Mouse (Mus musculus) spleen, embryonic (tissue): ENCODE measurements around the gene Adamts2.

Source experiments
- CTCF ChIA-PET: fragments of 350-600 bp; sonication (Branson Sonifier 250); formaldehyde crosslinking; loops from one replicate; lab custom pipeline; 2022; lab: Charles Lee

Gene Adamts2

DNA sequence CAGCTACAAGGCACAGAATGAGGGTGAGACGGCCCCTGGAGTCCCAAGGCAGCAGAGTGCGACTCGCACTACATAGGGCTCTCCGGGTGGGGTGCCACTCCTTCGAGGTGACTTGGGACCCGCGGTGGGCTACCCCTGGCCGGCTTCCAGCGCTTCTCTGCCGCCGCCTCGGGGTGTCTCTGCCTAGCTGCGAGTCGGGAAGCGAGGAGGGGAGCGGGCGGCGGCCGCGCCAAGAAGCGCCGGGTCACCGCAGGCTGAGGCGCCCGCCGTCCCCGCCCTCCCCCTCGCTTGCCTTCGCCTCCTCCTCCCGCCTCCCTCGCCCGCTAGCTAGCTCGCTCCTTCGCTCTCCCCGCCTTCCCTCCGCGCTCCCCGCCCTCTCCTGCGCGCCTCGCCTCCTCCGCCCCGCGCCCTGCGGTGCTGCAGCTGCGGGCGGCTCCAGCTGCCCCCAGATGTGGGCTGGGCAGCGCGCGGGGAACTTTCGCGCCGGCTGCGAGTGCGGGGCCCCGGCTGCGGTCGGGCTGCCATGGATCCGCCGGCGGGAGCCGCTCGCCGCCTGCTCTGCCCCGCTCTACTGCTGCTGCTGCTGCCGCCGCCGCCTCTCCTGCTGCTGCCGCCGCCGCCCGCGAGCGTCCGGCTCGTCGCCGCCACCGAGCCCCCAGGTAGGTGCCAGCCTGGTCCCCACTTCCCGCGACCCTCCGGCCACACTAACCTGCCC is at the start of gene Adamts2:
Gene Adamts2 (plus strand): TSS at position 444 of the 715 bp plus-strand sequence.
- CTCF ChIA-PET = no interaction called here

DNA sequence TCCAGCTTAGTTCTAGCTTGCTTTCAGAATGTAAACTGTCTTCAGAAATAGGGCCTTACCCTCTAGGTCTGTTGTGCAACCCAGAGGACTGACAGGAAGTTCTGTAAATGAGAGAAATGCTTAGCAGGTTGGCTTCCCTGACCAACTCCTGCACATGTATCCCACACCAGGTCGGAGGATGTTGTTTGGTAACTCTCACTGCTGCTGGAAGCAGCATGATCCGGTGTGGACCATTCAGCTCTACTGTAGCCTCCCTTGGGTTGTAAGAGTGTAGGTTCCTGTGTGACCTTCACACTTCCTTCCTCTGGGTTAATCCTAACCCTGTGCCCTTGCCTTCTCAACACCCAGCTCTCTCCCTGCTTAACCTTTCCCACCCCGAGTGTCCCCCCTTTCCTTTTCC is 44.8 kb upstream of the Adamts2 start:
- CTCF ChIA-PET = no interaction called here

DNA sequence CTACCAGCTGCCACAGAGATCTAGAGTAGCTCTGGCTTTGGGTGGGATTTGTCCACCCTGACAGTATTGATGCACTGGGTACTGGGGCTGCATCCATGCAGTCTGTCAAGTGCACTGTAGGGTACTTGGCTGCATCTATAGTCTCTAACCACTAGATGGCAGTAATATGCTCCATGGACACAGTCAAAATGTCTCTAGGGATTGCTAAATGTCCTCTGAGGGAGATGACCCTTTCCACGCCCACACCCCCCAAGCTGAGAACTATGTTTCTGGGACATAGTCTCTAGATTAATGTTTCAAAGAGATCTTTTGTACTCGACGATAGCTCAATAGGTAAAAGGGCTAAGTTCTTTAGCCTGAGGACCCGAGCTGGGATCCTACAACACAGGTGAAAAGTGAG is 42.8 kb upstream of the Adamts2 start:
- CTCF ChIA-PET = no interaction called here

DNA sequence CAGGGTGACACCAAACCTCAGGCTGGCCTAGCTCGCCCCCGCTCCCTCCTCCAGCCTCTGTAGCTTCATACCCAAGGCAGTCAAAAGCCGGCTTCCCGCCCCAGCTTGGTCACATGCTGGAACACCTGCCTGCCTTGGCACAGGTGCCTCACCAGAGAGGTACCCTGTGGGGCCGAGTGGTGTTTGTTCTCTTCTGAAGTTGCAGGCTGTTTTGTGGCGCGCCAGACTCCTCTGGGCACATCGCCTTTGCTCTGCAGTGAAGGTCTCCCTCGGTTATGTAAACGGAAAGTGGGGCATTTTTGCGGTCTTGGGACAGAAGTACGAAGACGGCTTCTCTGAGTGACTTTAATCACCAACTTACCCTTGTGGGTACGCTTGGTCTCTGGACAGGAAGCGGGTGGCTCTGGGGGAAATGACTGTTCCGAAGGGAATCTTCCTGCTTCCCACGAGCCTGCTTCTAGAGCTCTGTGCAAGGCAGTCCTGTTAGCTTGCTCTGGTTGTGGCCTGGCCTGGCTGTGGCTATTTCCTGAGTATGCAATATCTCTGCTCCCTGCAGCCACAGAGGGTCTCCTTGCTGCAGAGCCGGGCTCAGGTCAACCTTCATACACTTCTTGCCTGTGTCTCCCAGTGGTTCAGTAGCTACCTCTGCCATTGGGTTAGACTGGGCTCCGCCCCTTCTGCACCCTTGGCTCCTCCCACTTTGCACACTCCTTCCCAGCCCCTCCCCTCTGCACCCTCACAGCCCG is 36.2 kb upstream of the Adamts2 start:
- CTCF ChIA-PET = no interaction called here

DNA sequence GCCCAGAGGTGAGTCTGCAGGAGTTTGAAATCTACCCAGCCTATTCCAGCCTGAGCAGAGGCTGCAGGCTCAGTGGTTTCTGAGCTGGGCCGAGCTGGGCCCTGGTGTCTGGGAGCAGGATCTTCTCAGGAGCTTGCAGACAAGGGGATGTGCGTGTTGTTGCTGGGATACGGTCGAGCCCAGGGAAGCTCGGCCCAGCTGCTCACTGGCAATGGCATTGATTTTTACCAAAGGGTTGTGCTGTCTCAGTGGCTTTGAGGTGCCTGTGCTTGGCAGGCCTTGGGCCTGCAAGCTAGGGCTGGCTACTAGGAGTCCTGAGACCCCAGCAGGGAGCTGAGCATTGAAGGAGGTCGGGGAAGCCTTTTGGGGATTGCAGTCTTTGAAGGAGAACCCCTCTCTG is 30.4 kb upstream of the Adamts2 start:
- CTCF ChIA-PET = no interaction called here

DNA sequence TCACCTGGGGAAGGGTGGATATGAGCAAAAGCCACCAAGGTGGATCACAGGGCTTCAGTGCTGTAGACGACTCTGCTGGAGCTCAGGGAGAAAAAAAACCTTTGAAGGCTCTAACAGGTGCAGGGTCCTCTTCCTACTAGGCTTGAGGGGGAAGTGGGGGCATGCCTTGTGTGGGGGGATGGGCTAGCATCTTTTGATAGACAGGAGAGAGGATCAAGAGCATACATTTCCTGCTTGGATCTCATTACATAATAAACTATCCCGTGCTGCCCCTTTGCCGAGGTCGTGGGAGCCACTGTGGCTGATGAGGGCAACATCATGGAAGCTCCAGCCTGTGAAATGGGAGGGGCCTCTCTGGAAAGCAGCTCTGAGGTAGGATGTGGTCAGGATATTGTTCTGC is 25.4 kb upstream of the Adamts2 start:
- CTCF ChIA-PET = interaction anchor here (0.6 kb wide), 1 partner anchor 697 kb away, joined by 3 read pairs; no protein-coding TSS in a partner anchor

DNA sequence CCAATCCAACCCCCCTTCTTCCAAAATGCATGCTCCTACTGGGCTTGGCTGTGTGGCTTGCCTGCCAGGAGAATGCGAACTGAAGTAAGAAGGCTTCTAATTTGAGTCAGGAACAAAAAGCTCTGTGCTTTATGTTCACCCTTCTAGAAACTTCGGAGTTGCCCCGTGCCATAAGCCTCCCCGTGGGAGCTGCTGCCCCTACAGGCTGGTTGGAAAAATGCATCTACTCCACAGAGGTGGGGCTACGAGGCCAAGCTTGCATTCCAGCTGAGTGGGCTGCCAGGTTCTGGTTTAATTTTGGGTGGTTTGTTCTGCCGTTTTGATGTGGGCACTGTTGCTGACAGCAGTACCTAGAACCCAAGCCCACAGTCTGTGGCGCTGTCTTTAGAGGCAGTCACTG is 14.9 kb upstream of the Adamts2 start:
- CTCF ChIA-PET = interaction anchor here (1.1 kb wide), 1 partner anchor 21 kb away, joined by 3 read pairs; no protein-coding TSS in a partner anchor

DNA sequence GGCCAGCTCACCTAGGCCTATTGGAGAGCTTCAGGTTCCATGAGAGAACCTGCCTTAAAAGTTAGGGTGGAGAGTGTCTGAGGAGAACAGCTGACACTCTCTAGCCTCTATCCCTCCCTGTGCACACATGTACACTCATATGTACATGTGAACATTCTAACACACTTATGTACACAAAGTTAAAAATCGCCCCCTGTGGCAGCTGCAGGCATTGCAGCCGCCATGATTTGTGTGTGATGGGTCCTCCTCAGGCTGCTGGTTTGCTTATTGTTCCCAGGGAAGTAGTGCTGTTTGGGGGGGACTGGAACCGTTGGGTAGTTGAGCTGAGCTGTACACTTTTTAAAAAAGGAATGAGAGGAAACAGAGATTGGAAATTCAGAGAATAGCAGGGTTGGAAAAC is 14.1 kb upstream of the Adamts2 start:
- CTCF ChIA-PET = interaction anchor here (0.9 to 1.1 kb wide), 2 partner anchors 20 to 582 kb away, joined by 3 to 4 read pairs; no protein-coding TSS in a partner anchor

DNA sequence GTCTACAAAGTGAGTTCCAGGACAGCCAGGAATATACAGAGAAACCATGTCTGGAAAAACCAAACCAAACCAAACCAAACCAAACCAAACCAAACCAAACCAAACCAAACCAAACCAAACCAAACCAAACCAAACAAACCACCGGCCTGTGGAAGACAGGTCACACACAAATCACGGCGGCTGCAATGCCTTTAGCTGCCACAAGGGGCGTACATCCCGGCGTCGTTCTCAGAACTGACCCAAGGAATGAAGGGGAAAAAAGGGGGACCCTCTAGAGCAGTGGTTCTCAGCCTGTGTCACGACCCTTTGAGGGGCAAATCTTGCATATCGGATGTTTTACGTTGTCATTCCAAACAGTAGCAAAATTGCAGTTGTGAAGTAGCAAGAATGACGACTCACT is 12.8 kb upstream of the Adamts2 start:
- CTCF ChIA-PET = no interaction called here

DNA sequence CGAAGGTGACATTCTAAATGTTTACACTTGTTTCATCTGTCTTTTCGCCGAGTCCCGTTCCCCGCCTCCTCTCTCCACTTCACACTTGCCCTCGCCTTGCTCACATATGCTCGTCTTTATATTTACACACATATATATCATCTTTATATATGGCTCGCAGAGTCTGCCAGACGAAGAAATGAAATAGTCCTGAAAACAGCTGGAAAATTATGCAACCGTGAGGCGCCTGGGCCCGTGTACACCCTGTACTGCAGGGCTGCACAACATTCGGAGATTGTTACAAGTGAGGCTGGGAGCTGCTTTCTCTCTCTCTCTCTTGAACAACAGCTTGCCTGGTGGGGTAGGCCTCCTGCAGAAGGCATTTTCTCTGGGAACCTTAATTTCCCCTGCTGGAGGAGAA is 10.8 kb upstream of the Adamts2 start:
- CTCF ChIA-PET = no interaction called here

DNA sequence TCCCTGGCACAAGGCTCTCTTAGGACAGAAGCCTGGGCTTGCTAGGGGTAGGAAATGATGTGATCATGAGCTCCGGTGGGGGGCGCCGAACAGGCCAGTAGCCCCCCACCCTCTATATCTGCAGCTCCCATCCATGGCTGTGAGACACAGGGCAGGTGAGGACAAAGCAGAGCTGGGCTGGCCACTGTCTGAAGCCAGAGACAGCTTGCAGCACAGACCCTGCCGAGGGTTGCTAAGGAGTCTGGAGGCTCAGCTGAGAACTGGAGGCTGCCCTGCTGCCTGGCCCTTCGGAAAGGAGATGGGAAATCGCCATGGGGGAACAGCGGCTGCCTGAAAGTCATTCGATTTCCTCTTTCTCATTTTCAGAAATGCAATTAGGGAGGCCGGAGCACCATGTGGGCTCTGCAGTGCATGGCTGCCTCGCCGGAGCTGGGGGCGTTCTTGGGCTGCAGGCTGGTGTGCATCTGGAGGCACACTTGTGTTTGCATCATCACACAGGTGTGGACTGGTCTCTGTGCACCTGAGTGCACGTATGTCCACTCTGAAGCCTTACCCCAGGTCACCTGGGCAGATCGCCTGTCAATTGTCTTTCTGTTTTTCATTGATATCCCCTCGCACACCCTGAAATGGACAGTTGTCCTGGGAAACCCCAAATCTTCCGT is 8.9 kb upstream of the Adamts2 start:
- CTCF ChIA-PET = no interaction called here

DNA sequence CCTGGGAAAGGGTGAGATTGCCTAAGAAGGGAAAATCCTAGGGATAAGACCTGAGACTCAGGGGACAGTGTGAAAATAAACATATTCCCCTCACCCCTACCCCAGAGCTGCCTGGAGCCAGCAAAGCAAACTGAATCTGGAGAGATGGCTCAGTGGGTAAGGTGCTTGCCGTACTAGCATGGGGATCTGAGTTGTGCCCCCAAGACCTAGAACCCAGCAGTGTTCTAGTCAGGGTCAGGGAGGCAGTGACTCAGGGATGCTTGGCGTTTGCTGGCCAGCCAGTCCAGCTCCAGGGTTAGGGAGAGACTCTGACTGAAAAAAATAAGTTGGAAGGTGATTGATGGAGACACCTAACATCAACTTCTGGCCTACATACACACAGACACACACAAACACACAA is 5.3 kb upstream of the Adamts2 start:
- CTCF ChIA-PET = no interaction called here

DNA sequence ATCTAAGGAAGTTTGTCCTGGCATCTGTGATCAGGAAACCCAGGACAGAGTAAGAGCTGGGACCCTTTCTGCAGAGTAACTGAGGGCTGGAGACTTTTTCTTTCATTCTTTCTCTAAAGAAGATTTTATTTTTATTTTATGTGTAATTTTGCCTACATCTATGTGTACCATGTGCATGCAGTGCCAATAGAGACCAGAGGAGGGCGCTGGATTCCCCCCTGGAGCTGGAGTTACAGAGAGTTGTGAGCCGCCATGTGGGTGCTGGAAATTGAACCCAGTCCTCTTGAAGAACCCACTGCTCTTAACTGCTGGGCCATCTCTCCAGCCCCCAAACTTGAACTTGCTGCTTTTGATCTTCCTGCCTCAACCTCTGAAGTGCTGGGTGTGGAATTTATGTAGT is 2.7 kb upstream of the Adamts2 start:
- CTCF ChIA-PET = no interaction called here

DNA sequence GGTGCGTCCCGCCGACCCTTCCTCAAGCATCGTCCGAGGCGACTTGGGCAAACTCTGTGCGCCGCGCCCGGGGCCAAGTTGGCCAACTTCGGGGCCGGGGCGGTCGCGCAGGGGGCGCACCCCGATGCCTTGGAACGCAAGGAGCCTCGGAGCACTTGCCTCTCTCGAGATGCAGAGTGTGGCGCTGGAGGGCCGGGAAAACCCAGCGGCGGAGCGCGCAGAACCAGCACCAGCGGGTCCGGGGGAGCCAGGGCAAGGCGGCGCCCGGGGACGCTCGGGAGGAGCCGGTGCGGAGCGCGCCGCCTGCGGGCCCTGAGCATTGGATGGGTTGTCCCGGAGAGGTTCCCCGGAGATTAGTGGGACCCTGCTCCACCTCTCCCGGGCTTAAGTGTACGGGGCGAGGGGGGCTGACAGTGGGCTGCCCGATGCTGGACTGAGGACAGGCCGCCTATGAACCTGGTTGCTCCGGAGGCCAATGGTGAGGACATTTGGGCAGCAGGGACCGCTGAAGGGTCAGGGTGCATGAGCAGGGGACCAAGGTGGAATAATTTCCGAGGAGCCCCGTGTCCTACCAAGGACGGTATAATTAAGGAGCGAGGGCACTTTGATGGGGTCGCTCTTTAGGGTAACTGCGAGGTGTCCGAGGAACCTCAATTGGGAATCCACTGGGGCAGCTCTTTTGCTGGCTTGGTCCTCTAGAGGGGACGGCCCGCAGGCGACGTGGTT is 635 bp downstream of the Adamts2 start:
- CTCF ChIA-PET = no interaction called here

DNA sequence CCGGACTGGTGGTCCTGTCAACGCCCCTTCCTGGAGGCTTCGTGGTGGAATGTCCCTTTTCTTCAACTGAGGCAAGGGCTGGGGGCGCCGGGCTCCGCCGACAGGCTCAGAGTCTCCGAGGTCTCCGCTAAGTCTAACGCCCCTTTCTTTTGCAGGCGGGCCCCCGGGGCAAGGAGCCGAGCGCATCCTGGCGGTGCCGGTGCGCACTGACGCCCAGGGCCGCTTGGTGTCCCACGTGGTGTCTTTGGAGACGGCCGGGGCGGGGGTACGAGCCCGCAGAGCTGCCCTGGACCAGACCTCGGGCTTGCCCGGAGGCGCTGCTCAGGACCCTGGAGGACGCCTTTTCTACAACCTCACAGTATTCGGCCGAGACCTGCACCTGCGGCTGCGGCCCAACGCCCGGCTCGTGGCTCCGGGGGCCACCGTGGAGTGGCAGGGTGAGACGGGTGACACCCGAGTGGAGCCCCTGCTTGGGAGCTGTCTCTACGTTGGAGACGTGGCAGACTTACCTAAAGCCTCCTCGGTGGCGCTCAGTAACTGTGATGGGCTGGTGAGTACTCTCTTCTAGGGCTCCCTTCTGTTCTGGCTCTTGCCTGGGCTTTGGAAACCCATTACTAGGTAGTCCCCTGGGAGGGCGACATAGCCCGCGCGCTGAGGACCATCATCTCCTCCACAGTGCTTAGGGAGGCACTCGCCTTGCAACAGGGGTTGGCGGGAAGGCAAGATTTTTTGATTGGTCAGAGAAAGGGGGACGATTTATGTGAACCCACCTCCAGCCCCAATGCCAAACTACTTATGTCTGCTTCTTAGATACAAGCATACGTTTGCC is 1.4 kb downstream of the Adamts2 start:
- CTCF ChIA-PET = no interaction called here

DNA sequence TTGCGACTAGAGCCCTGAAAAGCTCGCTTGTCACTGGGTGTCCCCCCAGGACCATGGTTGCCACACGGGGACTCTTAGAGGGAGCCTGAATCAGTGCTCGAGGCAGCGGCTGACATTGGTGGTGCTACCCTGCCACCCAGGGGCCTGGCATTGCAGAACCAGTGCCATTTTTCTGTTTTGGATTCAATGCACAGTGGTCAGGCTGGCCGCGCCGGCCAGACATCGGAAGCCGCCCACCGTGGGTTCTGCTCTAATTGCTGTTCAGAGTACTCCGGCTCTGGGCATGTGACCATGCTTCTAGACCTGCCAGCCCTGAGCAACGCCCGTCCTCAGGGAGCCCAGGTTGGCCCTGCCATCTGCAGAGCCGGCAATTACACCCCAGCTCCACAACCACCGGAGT is 2.5 kb downstream of the Adamts2 start:
- CTCF ChIA-PET = no interaction called here

DNA sequence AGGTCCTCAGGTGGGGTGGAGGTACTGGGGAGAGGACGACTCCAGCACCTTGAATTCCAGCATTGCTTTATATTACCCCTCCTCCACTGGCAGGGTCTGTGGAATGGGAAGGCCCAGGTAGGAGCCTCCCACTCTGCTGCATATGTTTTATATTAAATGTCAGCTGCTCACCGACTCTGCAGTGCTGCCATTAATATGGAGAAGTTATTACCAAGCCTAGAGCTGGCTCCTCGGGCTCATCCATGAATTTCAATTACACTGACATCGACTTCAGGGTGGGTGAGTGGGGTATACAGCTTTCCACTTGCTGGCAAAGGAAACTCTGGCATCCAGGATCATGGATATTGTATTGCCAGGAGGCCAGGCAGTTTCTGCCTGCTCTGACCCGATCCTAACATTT is 9.3 kb downstream of the Adamts2 start:
- CTCF ChIA-PET = no interaction called here

DNA sequence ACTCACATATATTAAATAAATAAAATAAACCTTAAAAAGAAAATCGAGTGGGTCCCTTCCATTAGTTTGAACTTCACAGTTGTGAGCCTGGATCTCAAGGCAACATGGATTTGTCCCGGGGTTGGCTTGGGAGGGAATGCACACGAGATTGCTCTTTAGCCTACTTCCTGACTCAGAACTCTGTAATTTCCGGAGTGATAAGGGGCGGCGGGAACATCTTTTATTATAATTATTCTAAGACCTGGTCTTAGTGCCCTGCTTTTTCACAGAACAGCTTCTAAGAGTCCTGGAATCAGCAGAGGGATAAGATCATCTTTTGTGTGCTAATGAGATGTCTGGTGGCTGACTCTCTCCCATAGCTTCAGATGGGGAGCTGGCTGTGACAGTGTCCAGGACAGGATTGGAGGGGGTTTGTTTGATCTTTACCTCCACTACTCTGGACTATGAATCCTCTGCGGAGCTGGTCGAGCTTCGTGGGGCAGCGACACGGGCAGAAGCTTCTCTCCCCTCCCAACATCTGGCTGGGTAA is 15.2 kb downstream of the Adamts2 start:
- CTCF ChIA-PET = no interaction called here

DNA sequence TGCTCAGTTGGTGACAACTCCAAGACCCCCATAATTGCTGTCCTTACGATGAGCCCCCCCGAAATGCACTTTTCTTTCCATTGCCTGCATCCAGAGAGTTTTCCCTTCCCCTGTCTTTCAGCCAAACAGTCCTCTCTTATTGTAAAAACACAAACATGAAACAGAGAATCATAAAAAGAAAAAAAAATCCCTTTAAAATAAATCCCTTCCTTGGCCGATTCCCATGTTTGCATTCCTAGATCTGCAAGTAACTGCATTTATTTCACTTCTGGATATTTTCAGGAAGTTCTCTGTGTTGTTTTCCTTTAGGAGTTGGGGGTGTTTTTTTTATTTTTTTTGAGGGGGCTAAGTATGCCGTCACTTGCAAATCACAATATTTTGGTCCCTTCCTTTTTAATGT is 19.0 kb downstream of the Adamts2 start:
- CTCF ChIA-PET = no interaction called here

DNA sequence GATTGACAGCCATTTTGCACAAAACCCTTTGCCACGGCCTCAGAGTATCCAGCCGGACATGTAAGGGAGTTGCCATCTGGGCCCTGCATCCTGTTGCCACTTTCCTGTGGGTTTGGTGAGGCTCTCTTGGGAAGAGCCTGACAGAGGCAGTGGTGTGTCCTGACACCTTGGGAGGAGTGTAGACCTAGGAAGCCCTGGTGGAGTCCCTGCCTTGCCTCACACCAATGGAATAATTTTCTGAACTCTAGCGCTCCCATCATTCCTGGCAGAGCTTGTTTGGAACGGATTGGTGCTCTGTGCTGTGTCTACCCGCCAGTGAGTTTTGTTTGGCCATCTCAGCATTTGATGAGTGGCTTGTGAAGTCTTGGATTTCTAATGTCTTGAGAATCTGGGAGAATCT is 19.5 kb downstream of the Adamts2 start:
- CTCF ChIA-PET = no interaction called here

DNA sequence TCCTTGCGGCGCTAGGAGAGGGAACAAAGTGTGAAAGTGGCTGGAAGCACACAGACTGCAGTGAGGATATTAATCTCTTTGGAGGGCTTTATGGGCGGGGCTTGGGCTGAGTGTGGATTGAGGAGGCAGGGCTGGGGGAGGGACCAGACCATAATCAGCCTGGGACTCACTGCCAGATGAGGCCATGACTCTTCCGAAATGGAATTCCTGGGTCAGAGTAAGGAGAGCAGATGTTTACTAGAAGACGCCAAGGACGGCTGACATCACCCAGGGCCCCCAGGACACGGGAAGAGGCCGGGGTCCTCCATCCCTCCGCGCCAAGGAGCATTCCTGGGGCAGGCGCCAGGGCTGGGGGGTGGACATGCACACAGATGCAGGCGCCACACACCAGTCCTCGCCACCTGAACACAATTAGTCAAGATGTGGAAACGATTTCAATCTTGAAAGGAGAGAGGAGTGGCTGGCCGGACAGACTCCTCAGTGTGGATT is 20.4 kb downstream of the Adamts2 start:
- CTCF ChIA-PET = no interaction called here
